Mouse (Mus musculus) layer of hippocampus, adult 9-10 months (tissue): Measurements from ENCODE around the gene Rcan2.

Source experiments
- DNase-seq: peaks from one replicate; pipeline ENCODE4 v3.0.0; 2022; ENCODE audit warnings: low spot score

The Rcan2 gene

GRCm38 (mm10) chr17:44077843-44078160 is 276.7 kb downstream of the Rcan2 start:
- no peak for DNase-seq

- peak; percentile 59 for DNase-seq
Observed at GRCm38 (mm10) chr17:44078631-44079350, 277.6 kb downstream of the Rcan2 start, which contains the start of gene Enpp5. Gene Enpp5 (plus strand): TSS chr17:44078813.

DNA sequence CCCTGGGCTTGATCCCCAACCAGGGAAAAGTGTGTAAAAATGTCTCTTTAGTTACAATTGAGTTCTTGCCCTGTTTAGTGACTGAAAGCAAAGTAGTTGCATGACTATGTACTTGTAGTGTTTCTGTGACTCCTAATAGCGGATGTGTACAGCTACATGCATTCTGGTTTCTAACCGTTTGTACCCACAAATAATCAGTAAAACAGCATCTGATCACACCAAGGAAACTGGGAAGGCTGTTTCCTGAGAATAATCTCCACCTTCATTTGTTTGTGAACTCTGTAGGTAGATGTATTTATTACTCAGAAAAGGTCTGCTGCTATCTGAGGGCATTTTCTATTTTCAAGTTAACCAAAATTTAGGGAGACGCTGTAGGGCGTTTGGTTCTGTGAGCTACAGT is 282.0 kb downstream of the Rcan2 start:
- no peak for DNase-seq

- no peak for DNase-seq
Observed at GRCm38 (mm10) chr17:44088226-44088625, 287.1 kb downstream of the Rcan2 start.
